Mouse (Mus musculus): Measurements from ENCODE around the gene Sec11a. TPM values are rescaled to one million over a fixed set of nuclear protein-coding genes. Genes with fewer than 3 reads are reported as not detected.
"Not testable (repeated sequence)": the region's sequence is repeated elsewhere in the genome, so short reads cannot be mapped to it uniquely, and the experiment has no call there.

Sec11a gene
- polyA plus RNA-seq, 1 experiment from 2014 or later: 157 TPM

- Histone ChIP-seq H3K36me3 (no peaks in the 10 kb centered on the region), H3K4me2 (replicated peaks) (no peak overlapping the region), H3K9ac (replicated peaks) (no peak overlapping the region), H3K4me3 (no peak overlapping the region), H3K4me1 (0 out of 2 replicates have a peak, but pooled peaks cover 3% of the 10 kb centered on the region), H3K27ac (replicated peaks) (no peak overlapping the region), H3K27me3 (no peaks in the 10 kb centered on the region), H3K9me3 (no peaks in the 10 kb centered on the region)
- WGBS: 61% methylated on average over 6 of the region's 6 CpGs
- ATAC-seq (replicated peaks): no peak
These were observed 39.0 kb upstream of the Sec11a start for GRCm38 (mm10) chr7:80986458-80987187.

- Histone ChIP-seq H3K9ac (replicated peaks) (no peak overlapping the region), H3K27ac (replicated peaks) (no peak overlapping the region), H3K4me1 (no peaks in the 10 kb centered on the region), H3K4me2 (replicated peaks) (no peak overlapping the region), H3K27me3 (no peaks in the 10 kb centered on the region), H3K36me3 (no peaks in the 10 kb centered on the region), H3K9me3 (no peaks in the 10 kb centered on the region), H3K4me3 (no peak overlapping the region)
- ATAC-seq (replicated peaks): no peak
- WGBS: 86% methylated on average over 11 of the region's 11 CpGs
These were observed 33.0 kb upstream of the Sec11a start for GRCm38 (mm10) chr7:80980566-80980965.

- H3K4me3 ChIP-seq; H3K9me3 ChIP-seq; H3K4me2 ChIP-seq (replicated peaks); H3K36me3 ChIP-seq; H3K4me1 ChIP-seq; H3K9ac ChIP-seq (replicated peaks); H3K27me3 ChIP-seq; ATAC-seq (replicated peaks); H3K27ac ChIP-seq (replicated peaks): not testable (repeated sequence)
- whole genome bisulfite sequencing: 73% methylated on average over 3 of the region's 3 CpGs
These were observed 26.0 kb upstream of the Sec11a start for GRCm38 (mm10) chr7:80973638-80974015.

GRCm38 (mm10) chr7:80972920-80973637, 25.5 kb upstream of the Sec11a start:
- not testable (repeated sequence) for H3K27ac ChIP-seq (replicated peaks); H3K36me3 ChIP-seq; H3K4me2 ChIP-seq (replicated peaks); H3K27me3 ChIP-seq; H3K4me1 ChIP-seq; H3K9ac ChIP-seq (replicated peaks); ATAC-seq (replicated peaks); H3K4me3 ChIP-seq; H3K9me3 ChIP-seq
- WGBS: 89% methylated on average over 4 of the region's 4 CpGs

GRCm38 (mm10) chr7:80972082-80972481, 24.5 kb upstream of the Sec11a start:
- H3K9me3 ChIP-seq: no peaks in the 10 kb centered on the region
- H3K4me1 ChIP-seq: no peaks in the 10 kb centered on the region
- no peak overlapping the region for H3K4me2 ChIP-seq (replicated peaks)
- no peak for ATAC-seq (replicated peaks)
- H3K27me3 ChIP-seq: no peaks in the 10 kb centered on the region
- no peak overlapping the region for H3K27ac ChIP-seq (replicated peaks)
- no peaks in the 10 kb centered on the region for H3K36me3 ChIP-seq
- no peak overlapping the region for H3K4me3 ChIP-seq
- 85% methylated on average over 5 of the region's 5 CpGs for WGBS
- H3K9ac ChIP-seq (replicated peaks): no peak overlapping the region

- H3K27ac ChIP-seq (replicated peaks): no peak overlapping the region
- H3K9me3 ChIP-seq: no peaks in the 10 kb centered on the region
- H3K4me3 ChIP-seq: no peak overlapping the region
- H3K4me2 ChIP-seq (replicated peaks): no peak overlapping the region
- no peaks in the 10 kb centered on the region for H3K4me1 ChIP-seq
- H3K27me3 ChIP-seq: no peaks in the 10 kb centered on the region
- no peak for ATAC-seq (replicated peaks)
- WGBS: 59% methylated on average over 2 of the region's 2 CpGs
- no peak overlapping the region for H3K9ac ChIP-seq (replicated peaks)
- H3K36me3 ChIP-seq: no peaks in the 10 kb centered on the region
These were observed 23.8 kb upstream of the Sec11a start for GRCm38 (mm10) chr7:80971419-80971818.

- no peak overlapping the region for H3K27ac ChIP-seq (replicated peaks)
These were observed 23.3 kb upstream of the Sec11a start for GRCm38 (mm10) chr7:80970913-80971312.

GRCm38 (mm10) chr7:80962799-80963198, 15.2 kb upstream of the Sec11a start:
- Histone ChIP-seq H3K9ac (replicated peaks) (no peak overlapping the region), H3K4me2 (replicated peaks) (no peak overlapping the region), H3K4me3 (no peak overlapping the region), H3K4me1 (no peaks in the 10 kb centered on the region), H3K27ac (replicated peaks) (no peak overlapping the region), H3K9me3 (no peaks in the 10 kb centered on the region), H3K27me3 (no peaks in the 10 kb centered on the region), H3K36me3 (no peaks in the 10 kb centered on the region)
- no peak for ATAC-seq (replicated peaks)
- WGBS: 38% methylated on average over 6 of the region's 6 CpGs

More at GRCm38 (mm10) chr7:80970913-80971312, 23.3 kb upstream of the Sec11a start:
- no peaks in the 10 kb centered on the region for H3K9me3 ChIP-seq
- no peak overlapping the region for H3K4me2 ChIP-seq (replicated peaks)
- H3K9ac ChIP-seq (replicated peaks): no peak overlapping the region
- H3K27me3 ChIP-seq: no peaks in the 10 kb centered on the region
- no peaks in the 10 kb centered on the region for H3K4me1 ChIP-seq
- no peak overlapping the region for H3K4me3 ChIP-seq
- H3K36me3 ChIP-seq: no peaks in the 10 kb centered on the region
- WGBS: 68% methylated on average over 3 of the region's 3 CpGs
- no peak for ATAC-seq (replicated peaks)

- H3K4me2 ChIP-seq (replicated peaks): no peak overlapping the region
- no peaks in the 10 kb centered on the region for H3K27me3 ChIP-seq
- H3K9ac ChIP-seq (replicated peaks): no peak overlapping the region
- no peak for ATAC-seq (replicated peaks)
- H3K9me3 ChIP-seq: no peaks in the 10 kb centered on the region
- no peaks in the 10 kb centered on the region for H3K36me3 ChIP-seq
- H3K27ac ChIP-seq (replicated peaks): no peak overlapping the region
- no peaks in the 10 kb centered on the region for H3K4me1 ChIP-seq
- WGBS: 81% methylated on average over 3 of the region's 3 CpGs
- no peak overlapping the region for H3K4me3 ChIP-seq
These were observed 11.4 kb upstream of the Sec11a start for GRCm38 (mm10) chr7:80959003-80959402.

- Histone ChIP-seq H3K4me1 (no peaks in the 10 kb centered on the region), H3K27me3 (no peaks in the 10 kb centered on the region), H3K27ac (replicated peaks) (no peak overlapping the region), H3K9ac (replicated peaks) (no peak overlapping the region), H3K4me3 (no peak overlapping the region), H3K36me3 (no peaks in the 10 kb centered on the region), H3K4me2 (replicated peaks) (no peak overlapping the region), H3K9me3 (no peaks in the 10 kb centered on the region)
- no peak for ATAC-seq (replicated peaks)
- WGBS: 66% methylated on average over 2 of the region's 2 CpGs
These were observed 9.3 kb upstream of the Sec11a start for GRCm38 (mm10) chr7:80956891-80957290.

GRCm38 (mm10) chr7:80954251-80954650, 6.7 kb upstream of the Sec11a start:
- Histone ChIP-seq H3K4me1 (no peaks in the 10 kb centered on the region), H3K9me3 (no peaks in the 10 kb centered on the region), H3K27me3 (no peaks in the 10 kb centered on the region), H3K36me3 (no peaks in the 10 kb centered on the region), H3K27ac (replicated peaks) (no peak overlapping the region), H3K4me3 (no peak overlapping the region), H3K9ac (replicated peaks) (no peak overlapping the region), H3K4me2 (replicated peaks) (no peak overlapping the region)
- ATAC-seq (replicated peaks): no peak
- 81% methylated on average over 2 of the region's 2 CpGs for WGBS

GRCm38 (mm10) chr7:80952140-80952539, 4.6 kb upstream of the Sec11a start:
- Histone ChIP-seq H3K36me3 (no peaks in the 10 kb centered on the region), H3K4me3 (no peak overlapping the region), H3K27me3 (no peaks in the 10 kb centered on the region), H3K4me2 (replicated peaks) (no peak overlapping the region), H3K27ac (replicated peaks) (no peak overlapping the region), H3K9ac (replicated peaks) (no peak overlapping the region), H3K4me1 (no peaks in the 10 kb centered on the region), H3K9me3 (no peaks in the 10 kb centered on the region)
- no peak for ATAC-seq (replicated peaks)
- WGBS: 74% methylated on average over 3 of the region's 3 CpGs

All from forebrain, embryonic 15.5 days (tissue).